Mouse (Mus musculus) neutrophil, adult 5-6 weeks (primary cell): ENCODE data around the gene Pimreg. TPM values are rescaled to one million over a fixed set of nuclear protein-coding genes. Genes with fewer than 3 reads are reported as not detected.

Source experiments
- ATAC-seq: fragments of 151-379, 151-347 bp; 2 replicates; pipeline ENCODE4 v1.8.0; 2017; ENCODE audit warnings: mild to moderate bottlenecking, moderate TSS enrichment; ENCODE audit not compliant: insufficient number of reproducible peaks, poor library complexity, low FRiP score, severe bottlenecking; ENCODE audit errors: extremely low read depth
- total RNA-seq: library from RNA; stranded (forward); fragments of 200-1000 nt; gene quantifications from 2 replicates; pipeline ENCODE4 v1.2.3, GENCODE M21; 2017

The Pimreg gene
- total RNA-seq, 1 experiment from 2014 or later = not detected

DNA sequence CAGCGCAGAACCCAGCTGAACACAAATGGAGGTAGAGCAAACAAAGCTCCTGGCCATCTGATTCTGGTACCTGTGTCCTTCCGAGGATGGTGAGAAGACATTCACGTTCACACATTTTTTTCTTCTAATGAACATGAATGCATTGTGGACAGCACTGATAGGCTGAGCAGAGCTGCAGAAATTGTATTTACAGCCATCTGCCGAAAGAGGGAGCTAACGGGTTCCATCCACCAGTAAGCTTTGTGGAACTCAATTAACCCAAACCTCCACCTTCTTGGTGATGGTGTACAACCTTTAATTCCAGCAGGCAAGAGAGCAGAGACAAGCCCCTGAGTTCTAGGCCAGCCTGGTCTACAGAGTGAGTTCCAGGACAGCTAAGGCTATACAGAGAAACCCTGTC, 16.0 kb upstream of the Pimreg start:
- ATAC-seq = no peak

- no peak for ATAC-seq
These were observed 15.3 kb upstream of the Pimreg start for GRCm38 (mm10) chr11:72026516-72026915.

DNA sequence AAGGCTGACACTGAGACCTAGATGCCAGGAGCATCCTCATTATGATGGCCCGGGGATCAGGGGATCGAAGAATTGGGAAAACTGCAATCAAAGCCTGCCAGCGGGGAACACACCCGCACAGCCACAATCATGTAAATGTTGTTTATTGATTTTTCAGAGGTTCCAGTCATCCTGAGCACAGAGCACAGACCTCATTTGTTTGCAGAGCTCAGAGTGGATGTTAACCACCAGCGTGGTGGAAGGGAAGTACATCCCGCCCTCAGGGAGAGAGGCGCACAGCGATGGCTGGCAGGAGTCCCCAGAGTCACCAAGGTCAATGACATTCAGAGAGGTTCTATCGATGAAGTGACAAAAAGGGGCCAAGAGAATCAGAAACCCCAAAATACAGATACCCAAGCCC, 14.0 kb upstream of the Pimreg start:
- ATAC-seq = no peak

GRCm38 (mm10) chr11:72029143-72029542, 12.7 kb upstream of the Pimreg start:
- ATAC-seq = no peak

GRCm38 (mm10) chr11:72031353-72031752, 10.5 kb upstream of the Pimreg start:
- no peak for ATAC-seq

DNA sequence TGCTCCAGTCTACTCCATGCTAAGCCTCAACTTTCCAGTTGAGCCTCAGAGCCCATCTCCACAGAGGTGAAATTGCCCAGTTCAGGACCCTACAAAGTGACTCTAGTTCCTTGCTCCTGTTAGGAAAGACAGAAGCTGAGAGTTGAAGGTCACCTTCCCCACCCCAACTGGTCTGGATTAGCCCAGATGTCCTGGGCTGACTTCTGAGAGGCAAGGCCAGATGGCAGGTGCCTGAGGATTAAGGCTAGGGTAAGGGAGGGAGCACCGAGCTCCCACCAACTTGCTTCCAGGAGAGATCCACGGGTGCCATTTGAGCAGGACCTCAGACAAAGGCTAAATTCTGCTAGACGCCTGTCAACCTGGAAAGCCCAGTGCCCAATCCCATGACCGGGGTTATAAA, 9.7 kb upstream of the Pimreg start:
- no peak for ATAC-seq

- ATAC-seq = no peak
These were observed 9.2 kb upstream of the Pimreg start for GRCm38 (mm10) chr11:72032589-72032988.

DNA sequence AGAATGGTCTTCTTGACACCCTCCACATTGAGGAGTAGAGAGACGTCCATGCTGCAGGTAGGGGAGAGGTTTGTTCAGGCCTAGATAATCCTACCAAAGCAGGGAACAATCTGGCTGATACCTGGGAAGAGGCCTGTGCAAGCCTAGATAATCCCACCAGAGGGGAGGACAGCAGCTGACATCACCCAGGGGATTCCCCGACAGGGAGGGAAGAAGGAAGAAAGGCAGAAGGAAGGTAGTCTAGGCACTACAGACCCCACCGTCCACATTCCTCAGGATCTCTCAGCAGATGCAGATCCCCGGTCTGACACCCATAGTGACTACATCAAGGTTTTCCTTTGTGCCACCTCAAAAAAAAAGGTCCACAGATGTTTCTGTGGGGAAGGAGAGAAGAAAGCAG, 4.4 kb upstream of the Pimreg start, which contains the start of gene Aipl1:
Aipl1 (minus strand) TSS at position 101 of the 400 bp plus-strand sequence.
- no peak for ATAC-seq

- ATAC-seq = no peak
These were observed 3.8 kb upstream of the Pimreg start for GRCm38 (mm10) chr11:72037996-72038395.

- no peak for ATAC-seq
These were observed 2.0 kb upstream of the Pimreg start for GRCm38 (mm10) chr11:72039599-72040386.

GRCm38 (mm10) chr11:72041290-72041767, 503 bp upstream of the Pimreg start:
- no peak for ATAC-seq

- ATAC-seq = no peak
These were observed 799 bp downstream of the Pimreg start for GRCm38 (mm10) chr11:72042631-72043030.

DNA sequence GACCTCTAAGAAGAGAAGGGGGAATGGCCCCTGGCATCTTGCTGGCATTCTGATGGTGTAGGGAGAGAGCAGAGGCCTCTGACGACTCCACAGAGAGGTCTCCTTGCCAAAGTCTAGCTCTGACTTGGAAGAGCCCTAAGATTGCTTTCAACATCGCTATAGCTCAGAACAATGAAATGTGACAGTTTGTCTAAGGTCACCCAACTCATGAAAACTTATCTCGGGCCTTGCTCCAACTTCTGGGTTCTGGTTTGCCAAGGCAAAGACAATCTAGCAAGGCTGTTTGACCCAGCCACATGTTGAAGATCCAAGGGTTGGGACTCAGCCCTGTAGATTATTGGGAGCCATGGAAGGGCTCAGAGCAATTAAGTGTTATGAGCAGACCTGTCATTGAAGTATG, 2.4 kb downstream of the Pimreg start:
- ATAC-seq = no peak

GRCm38 (mm10) chr11:72048730-72049129, 6.9 kb downstream of the Pimreg start:
- no peak for ATAC-seq

DNA sequence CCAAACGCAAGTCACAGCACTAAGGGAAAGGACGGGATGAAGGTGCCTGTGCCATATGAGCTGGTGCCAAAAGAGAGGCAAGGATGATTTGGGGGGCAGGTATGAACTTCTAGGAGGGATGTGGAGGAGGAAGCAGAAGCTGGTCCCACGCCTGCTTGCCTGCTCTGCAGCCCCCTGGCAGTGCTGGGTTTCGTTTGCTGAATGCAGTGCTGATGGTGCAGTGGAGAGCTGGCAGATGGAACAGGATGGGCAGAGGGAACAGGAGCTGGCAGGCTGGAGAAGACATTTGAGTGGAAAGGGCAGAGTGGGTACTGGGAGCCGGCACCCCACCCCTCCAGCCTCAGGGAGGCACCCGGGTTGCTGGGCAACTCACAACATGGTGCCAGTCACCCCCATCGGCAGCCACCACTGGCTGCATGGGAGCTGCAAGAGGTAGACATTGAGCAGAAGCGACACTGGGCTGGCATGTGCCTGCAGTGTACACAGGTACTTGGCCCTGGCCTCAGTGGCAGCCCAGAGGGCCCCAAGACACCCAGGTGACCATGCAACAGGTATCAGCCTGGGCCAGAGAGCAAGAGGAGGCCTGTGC, 7.4 kb downstream of the Pimreg start:
- ATAC-seq = no peak

DNA sequence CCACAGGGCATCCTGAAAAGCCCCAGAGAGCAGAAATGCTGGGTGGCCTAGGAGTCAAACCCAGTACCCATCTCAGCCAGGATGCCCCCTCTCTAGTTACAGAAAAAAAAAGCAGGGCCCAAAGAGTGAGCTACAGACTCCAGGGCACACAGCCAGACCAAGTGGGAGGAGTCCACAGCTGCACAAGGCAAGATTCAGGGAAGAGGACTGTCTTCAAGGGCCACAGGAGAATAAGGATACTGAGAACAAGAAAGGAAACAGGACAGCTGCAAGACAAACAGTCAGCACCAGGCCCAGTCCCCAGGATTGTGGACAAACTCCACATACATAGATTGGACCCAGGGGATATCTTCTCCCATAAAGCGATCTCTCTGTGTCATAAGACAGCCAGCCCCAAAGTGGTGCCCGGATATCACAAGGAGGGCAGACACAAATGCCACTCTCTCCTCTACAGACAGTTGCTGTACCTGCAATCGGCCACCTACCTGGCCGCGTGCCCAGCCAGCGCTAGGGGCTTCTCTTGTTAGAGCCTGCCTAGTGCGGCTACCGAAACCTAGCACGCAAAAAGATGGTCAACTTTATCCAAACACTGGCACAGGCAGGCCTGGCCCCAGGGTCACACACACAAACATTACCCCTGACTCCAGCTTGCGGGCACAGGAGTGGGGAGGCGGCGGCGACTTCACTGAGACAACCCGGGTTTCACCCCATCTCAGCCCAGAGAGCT, 8.5 kb downstream of the Pimreg start:
- no peak for ATAC-seq

DNA sequence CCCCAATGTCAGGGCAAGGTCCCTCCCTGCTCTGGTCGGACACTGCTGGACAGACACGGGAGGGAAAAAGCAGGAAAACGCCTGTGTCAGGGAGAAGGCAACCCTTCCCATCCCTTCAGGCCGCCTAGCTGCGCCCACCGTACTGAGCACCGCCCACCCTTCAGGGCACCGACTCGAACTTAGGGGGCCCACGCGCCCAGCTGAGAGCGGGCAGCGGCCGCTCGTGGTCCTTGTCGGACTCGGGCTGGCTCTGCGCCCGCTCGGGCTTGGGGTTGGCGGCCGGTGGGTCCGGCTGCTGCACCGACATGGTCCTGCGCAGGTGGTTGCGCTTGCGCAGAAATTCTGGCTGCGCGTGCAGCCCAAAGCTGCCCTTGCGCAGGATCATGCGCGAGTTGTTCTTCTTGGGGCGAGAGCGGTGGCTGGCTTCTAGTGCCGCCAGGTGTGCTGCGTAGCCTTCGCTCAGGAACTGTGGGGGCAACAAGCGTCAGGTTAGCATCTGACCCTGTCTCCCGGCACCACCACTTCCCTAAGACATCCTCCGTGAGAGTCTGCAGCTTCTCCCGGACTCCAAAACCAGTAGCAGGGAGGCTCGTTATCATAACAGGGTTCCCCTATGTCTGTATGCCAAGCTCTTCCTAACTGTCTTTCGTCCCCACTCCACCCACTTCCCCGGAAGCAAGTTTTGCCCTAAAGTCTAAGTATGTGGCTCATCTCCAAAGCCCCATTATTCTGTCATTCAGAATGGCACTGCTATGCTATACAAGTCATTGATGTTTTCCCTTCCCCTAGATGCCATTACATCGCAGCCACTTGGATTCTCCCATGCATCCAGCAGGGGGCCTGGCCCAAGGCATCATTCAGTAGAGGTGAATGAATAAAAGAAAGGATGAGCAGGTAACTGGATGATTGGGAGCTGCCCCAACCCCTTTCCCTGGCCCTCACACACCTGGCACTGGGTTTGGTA, 9.3 kb downstream of the Pimreg start:
- ATAC-seq = no peak

- ATAC-seq = no peak
These were observed 10.4 kb downstream of the Pimreg start for GRCm38 (mm10) chr11:72052221-72052620.

DNA sequence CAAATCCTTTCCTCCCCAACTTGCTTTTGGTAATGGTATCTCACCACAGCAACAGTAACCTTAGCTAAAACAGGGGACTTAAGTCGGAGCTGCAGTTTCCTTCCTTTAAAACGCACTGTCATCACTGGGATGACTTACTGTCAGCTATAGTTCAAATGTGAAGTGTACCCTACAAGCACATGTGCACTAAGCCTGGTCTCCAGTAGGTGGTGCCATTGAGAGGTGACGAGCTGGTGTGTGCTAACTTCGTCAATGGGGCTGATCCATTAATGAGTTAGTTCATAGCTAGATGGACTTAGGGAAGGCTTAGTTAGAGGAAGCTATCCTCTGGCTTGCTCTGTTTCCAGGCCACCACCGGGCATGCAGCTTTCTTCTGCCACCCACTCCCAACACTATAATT, 10.8 kb downstream of the Pimreg start:
- ATAC-seq = peak; percentile 43; the same call in 1 of the 2 replicates
